Mouse (Mus musculus) MEL (cell line): ENCODE measurements around the gene Trnau1ap. TPM values are rescaled to one million over a fixed set of nuclear protein-coding genes. Genes with fewer than 3 reads are reported as not detected.

Source experiments
- DNase-seq: peaks from one replicate; pipeline ENCODE4 v3.0.0; 2011; ENCODE audit warnings: low read depth, low spot score
- H3K27ac ChIP-seq: 2 replicates; pipeline ENCODE4 v1.5.1; 2012; ENCODE audit warnings: low read depth, mild to moderate bottlenecking, control low read depth, low read length, moderate library complexity; ENCODE audit not compliant: control insufficient read depth
- H3K27me3 ChIP-seq, 2 experiments: fragments of 150-350 bp in 1 of 2; sonication (generic) in 1 of 2; 2 replicates each; pipeline ENCODE4 v1.6.1; 2012; ENCODE audit warnings: low read length in 2 of 2, mild to moderate bottlenecking in 2 of 2, improper control_type of control experiment in 1 of 2, moderate library complexity in 1 of 2; ENCODE audit not compliant: insufficient read depth in 2 of 2, control insufficient read depth in 1 of 2
- H3K36me3 ChIP-seq, 2 experiments: 2 replicates each; pipeline ENCODE4 v1.6.1; 2012 to 2014; ENCODE audit warnings: low read length in 2 of 2, improper control_type of control experiment in 1 of 2, inconsistent platforms in 1 of 2, mild to moderate bottlenecking in 1 of 2; ENCODE audit not compliant: insufficient read depth in 2 of 2, control insufficient read depth in 1 of 2
- H3K4me1 ChIP-seq, 2 experiments: fragments of 150-350 bp in 1 of 2; sonication (generic) in 1 of 2; 2 replicates each; pipeline ENCODE4 v1.6.1; 2012; ENCODE audit warnings: low read length in 2 of 2, improper control_type of control experiment in 1 of 2, mild to moderate bottlenecking in 1 of 2; ENCODE audit not compliant: insufficient read depth in 2 of 2, control insufficient read depth in 1 of 2
- H3K4me3 ChIP-seq, 2 experiments: fragments of 150-350 bp in 1 of 2; sonication (generic) in 1 of 2; 2 replicates each; pipeline ENCODE4 v1.5.1; 2012; ENCODE audit warnings: low read depth in 2 of 2, low read length in 2 of 2, mild to moderate bottlenecking in 2 of 2, moderate library complexity in 2 of 2, control low read depth in 1 of 2, improper control_type of control experiment in 1 of 2; ENCODE audit not compliant: control insufficient read depth in 1 of 2, insufficient read depth in 1 of 2
- H3K79me2 ChIP-seq: 2 replicates; pipeline ENCODE4 v1.6.1; 2012; ENCODE audit warnings: mild to moderate bottlenecking, low read length, moderate library complexity; ENCODE audit not compliant: control insufficient read depth, poor library complexity, insufficient read depth
- H3K9ac ChIP-seq: 2 replicates; pipeline ENCODE4 v1.6.1; 2012; ENCODE audit warnings: low read depth, mild to moderate bottlenecking, control low read depth, low read length, moderate library complexity; ENCODE audit not compliant: control insufficient read depth, poor library complexity, severe bottlenecking
- H3K9me3 ChIP-seq: fragments of 150-350 bp; sonication (generic); replicated peaks from 2 replicates; pipeline ENCODE4 v1.6.1; 2012; ENCODE audit warnings: mild to moderate bottlenecking, low read length, improper control_type of control experiment, moderate library complexity; ENCODE audit not compliant: insufficient read depth
- BHLHE40 ChIP-seq: IDR thresholded peaks from 2 replicates; pipeline ENCODE4 v1.6.1; 2012; ENCODE audit warnings: low read depth, mild to moderate bottlenecking, inconsistent platforms, low read length, improper control_type of control experiment, borderline replicate concordance
- CHD1 ChIP-seq: IDR thresholded peaks from 2 replicates; pipeline ENCODE4 v1.6.1; 2012; ENCODE audit warnings: low read depth, mild to moderate bottlenecking, inconsistent platforms, low read length, improper control_type of control experiment
- CHD2 ChIP-seq: IDR thresholded peaks from 2 replicates; pipeline ENCODE4 v1.6.1; 2011; ENCODE audit warnings: low read length, improper control_type of control experiment
- CTCF ChIP-seq, 3 experiments: IDR thresholded peaks in 2 of 3; conservative IDR thresholded peaks in 1 of 3; 2 replicates each; pipeline ENCODE4 v1.5.1; 2011 to 2012; ENCODE audit warnings: low read length in 3 of 3, low read depth in 2 of 3, mild to moderate bottlenecking in 2 of 3, improper control_type of control experiment in 1 of 3, inconsistent platforms in 1 of 3, mixed read lengths in 1 of 3, moderate library complexity in 1 of 3; ENCODE audit not compliant: control insufficient read depth in 1 of 3, insufficient read depth in 1 of 3, poor library complexity in 1 of 3, severe bottlenecking in 1 of 3
- ELF1 ChIP-seq: IDR thresholded peaks from 2 replicates; pipeline ENCODE4 v1.6.1; 2014; ENCODE audit warnings: low read depth, mild to moderate bottlenecking, inconsistent platforms, low read length, improper control_type of control experiment, moderate library complexity
- EP300 ChIP-seq, 2 experiments: IDR thresholded peaks; 2 replicates each; pipeline ENCODE4 v1.6.1; 2011; ENCODE audit warnings: improper control_type of control experiment in 2 of 2, low read length in 2 of 2, low read depth in 1 of 2, mild to moderate bottlenecking in 1 of 2
- JUND ChIP-seq: IDR thresholded peaks from 2 replicates; pipeline ENCODE4 v1.6.1; 2011; ENCODE audit warnings: low read depth, mild to moderate bottlenecking, improper control_type of control experiment, low read length
- KAT2A ChIP-seq: conservative IDR thresholded peaks from 2 replicates; pipeline ENCODE4 v1.6.1; 2012; ENCODE audit warnings: low read depth, low read length, improper control_type of control experiment, inconsistent platforms
- MAFK ChIP-seq: IDR thresholded peaks from 2 replicates; pipeline ENCODE4 v1.6.1; 2011; ENCODE audit warnings: low read depth, mild to moderate bottlenecking, low read length, improper control_type of control experiment, borderline replicate concordance
- MAX ChIP-seq: IDR thresholded peaks from 2 replicates; pipeline ENCODE4 v1.6.1; 2011; ENCODE audit warnings: low read length, improper control_type of control experiment
- MAZ ChIP-seq: IDR thresholded peaks from 2 replicates; pipeline ENCODE4 v1.6.1; 2012; ENCODE audit warnings: low read depth, mild to moderate bottlenecking, inconsistent platforms, low read length, improper control_type of control experiment
- MEF2A ChIP-seq: IDR thresholded peaks from 2 replicates; pipeline ENCODE4 v1.6.1; 2014; ENCODE audit warnings: low read depth, mild to moderate bottlenecking, inconsistent platforms, low read length, improper control_type of control experiment; ENCODE audit not compliant: poor library complexity, insufficient replicate concordance, severe bottlenecking; ENCODE audit errors: extremely low read depth
- NELFE ChIP-seq: IDR thresholded peaks from 2 replicates; pipeline ENCODE4 v1.6.1; 2011; ENCODE audit warnings: low read depth, low read length, improper control_type of control experiment
- NRF1 ChIP-seq: IDR thresholded peaks from 2 replicates; pipeline ENCODE4 v1.6.1; 2014; ENCODE audit warnings: low read depth, mild to moderate bottlenecking, inconsistent platforms, low read length, improper control_type of control experiment, moderate library complexity; ENCODE audit not compliant: poor library complexity, insufficient read depth, severe bottlenecking
- POLR2A ChIP-seq, 2 experiments: IDR thresholded peaks; 2 replicates each; pipeline ENCODE4 v1.6.1; 2011 to 2012; ENCODE audit warnings: low read length in 2 of 2, mild to moderate bottlenecking in 2 of 2, control low read depth in 1 of 2, improper control_type of control experiment in 1 of 2, low read depth in 1 of 2, moderate library complexity in 1 of 2; ENCODE audit not compliant: control insufficient read depth in 1 of 2, insufficient read depth in 1 of 2, poor library complexity in 1 of 2
- POLR2AphosphoS2 ChIP-seq: IDR thresholded peaks from 2 replicates; pipeline ENCODE4 v1.6.1; 2011; ENCODE audit warnings: low read length, improper control_type of control experiment
- RAD21 ChIP-seq: IDR thresholded peaks from 2 replicates; pipeline ENCODE4 v1.6.1; 2011; ENCODE audit warnings: mild to moderate bottlenecking, low read depth, low read length, improper control_type of control experiment
- SIN3A ChIP-seq: IDR thresholded peaks from 2 replicates; pipeline ENCODE4 v1.6.1; 2012; ENCODE audit warnings: low read length, improper control_type of control experiment, inconsistent platforms
- SMC3 ChIP-seq: IDR thresholded peaks from 2 replicates; pipeline ENCODE4 v1.6.1; 2011; ENCODE audit warnings: low read depth, low read length, improper control_type of control experiment
- TAL1 ChIP-seq: IDR thresholded peaks from 2 replicates; pipeline ENCODE4 v1.6.1; 2012; ENCODE audit warnings: mild to moderate bottlenecking, inconsistent platforms, low read length, moderate library complexity, mixed read lengths
- TBP ChIP-seq: IDR thresholded peaks from 2 replicates; pipeline ENCODE4 v1.8.0; 2011; ENCODE audit warnings: low read depth, low read length, improper control_type of control experiment
- TCF12 ChIP-seq: IDR thresholded peaks from 2 replicates; pipeline ENCODE4 v1.6.1; 2014; ENCODE audit warnings: low read depth, mild to moderate bottlenecking, inconsistent platforms, low read length, improper control_type of control experiment, moderate library complexity
- UBTF ChIP-seq: IDR thresholded peaks from 2 replicates; pipeline ENCODE4 v1.6.1; 2012; ENCODE audit warnings: low read depth, mild to moderate bottlenecking, inconsistent platforms, low read length, improper control_type of control experiment, moderate library complexity, borderline replicate concordance; ENCODE audit not compliant: insufficient read depth
- USF2 ChIP-seq, 2 experiments: IDR thresholded peaks; 2 replicates each; pipeline ENCODE4 v1.6.1; 2011 to 2012; ENCODE audit warnings: improper control_type of control experiment in 2 of 2, low read length in 2 of 2, borderline replicate concordance in 1 of 2, inconsistent platforms in 1 of 2, low read depth in 1 of 2, mild to moderate bottlenecking in 1 of 2; ENCODE audit not compliant: insufficient read depth in 1 of 2
- ZMIZ1 ChIP-seq: IDR thresholded peaks from 2 replicates; pipeline ENCODE4 v1.6.1; 2012; ENCODE audit warnings: low read depth, mild to moderate bottlenecking, inconsistent platforms, low read length, improper control_type of control experiment, moderate library complexity
- ZNF384 ChIP-seq: IDR thresholded peaks from 2 replicates; pipeline ENCODE4 v1.6.1; 2012; ENCODE audit warnings: low read depth, mild to moderate bottlenecking, inconsistent platforms, low read length, improper control_type of control experiment
- polyA plus RNA-seq, 2 experiments: library from polyadenylated mRNA; stranded (reverse) in 1 of 2; unstranded in 1 of 2; fragments of >175 nt in 1 of 2; fragments of >200 nt in 1 of 2; gene quantifications; 2 replicates each; pipeline versions ENCODE4 v1.2.1 to v1.2.4; 2012; ENCODE audit warnings: low replicate concordance in 2 of 2, low read depth in 1 of 2; ENCODE audit not compliant: insufficient read length in 2 of 2, insufficient read depth in 1 of 2, missing spikeins in 1 of 2
- total RNA-seq: library from RNA; depleted of rRNA; stranded (reverse); fragments of 300-350 nt; gene quantifications from 2 replicates; pipeline ENCODE4 v1.2.3, GENCODE M21; 2012

Gene Trnau1ap
- total and polyA plus RNA-seq, 3 experiments = 102 to 117 TPM; not detected in 1

GRCm38 (mm10) chr4:132308437-132309139 lies 20.8 kb downstream of the Trnau1ap start (continued):
- TF ChIP-seq ZMIZ1 (peak; percentile 98), MAX (peak; percentile 67), NRF1 (peak; percentile 77), NELFE (peak; percentile 100), ZNF384 (peak; percentile 74), TCF12 (peak; percentile 84), BHLHE40 (no peak), MEF2A (no peak), POLR2AphosphoS2 (peak; percentile 98), CHD2 (no peak)
- TF ChIP-seq, all 39 proteins: peak for 18

GRCm38 (mm10) chr4:132306004-132306403 lies 23.3 kb downstream of the Trnau1ap start:
- H3K27me3 ChIP-seq = no peaks in the 10 kb centered on the region
- DNase-seq = peak; percentile 38
- H3K4me3 ChIP-seq = no peak overlapping the region
- peaks cover 0 to 20% of the 10 kb centered on the region in 2 experiments; a peak in 2 of 4 replicates for H3K4me1 ChIP-seq
- H3K36me3 ChIP-seq = peaks cover 12 to 21% of the 10 kb centered on the region in 2 experiments
- no peak overlapping the region for H3K9ac ChIP-seq
- no peaks in the 10 kb centered on the region for H3K9me3 ChIP-seq
- peaks cover 18% of the 10 kb centered on the region for H3K79me2 ChIP-seq
- no peak overlapping the region for H3K27ac ChIP-seq
- no peak for TF ChIP-seq SMC3
- TF ChIP-seq TBP = 0 out of 2 replicates have a peak, but pooled peaks have one; percentile 3
- peak; percentile 47; the same call in 1 of the 2 replicates for TF ChIP-seq ZNF384

- peaks cover 7 to 15% of the 10 kb centered on the region in 2 experiments for H3K36me3 ChIP-seq
- TF ChIP-seq POLR2A (IDR thresholded peaks at IDR 0.05; ENCODE audit: control insufficient read depth in 1 of 2, insufficient read depth in 1 of 2, low read depth in 1 of 2, low read length in 2 of 2, poor library complexity in 1 of 2) (no peak), SMC3 (no peak), EP300 (IDR thresholded peaks at IDR 0.05; ENCODE audit: low read depth in 1 of 2, low read length in 2 of 2) (peak in 1 of 2 experiments; percentile 48; a peak in 3 of 4 replicates), USF2 (IDR thresholded peaks at IDR 0.05; ENCODE audit: borderline replicate concordance in 1 of 2, insufficient read depth in 1 of 2, low read depth in 1 of 2, low read length in 2 of 2) (0 out of 4 replicates have a peak, but pooled peaks of 1 of the 2 experiments have one; percentile 44), RAD21 (no peak), ELF1 (no peak), UBTF (no peak), MEF2A (no peak), MAFK (peak; percentile 14; the same call in 1 of the 2 replicates), ZNF384 (no peak), POLR2AphosphoS2 (no peak), CHD1 (no peak), TAL1 (no peak), SIN3A (peak; percentile 38), KAT2A (no peak), JUND (no peak), NRF1 (no peak), MAX (0 out of 2 replicates have a peak, but pooled peaks have one; percentile 38), MAZ (no peak), CHD2 (no peak), CTCF (IDR thresholded peaks at IDR 0.05 in 2 of 3, conservative IDR thresholded peaks at IDR 0.05 in 1 of 3; ENCODE audit: control insufficient read depth in 1 of 3, insufficient read depth in 1 of 3, low read depth in 2 of 3, low read length in 3 of 3, poor library complexity in 1 of 3, severe bottlenecking in 1 of 3) (no peak)
These were observed 24.1 kb downstream of the Trnau1ap start for GRCm38 (mm10) chr4:132305276-132305675.

More at GRCm38 (mm10) chr4:132305276-132305675, 24.1 kb downstream of the Trnau1ap start:
- Histone ChIP-seq H3K4me1 (peaks cover 0 to 17% of the 10 kb centered on the region in 2 experiments; a peak in 2 of 4 replicates), H3K9me3 (no peaks in the 10 kb centered on the region), H3K27ac (peak overlapping the region; percentile 14), H3K9ac (peak overlapping the region; percentile 2; the same call in 1 of the 2 replicates), H3K79me2 (peaks cover 18% of the 10 kb centered on the region), H3K27me3 (no peaks in the 10 kb centered on the region), H3K4me3 (no peak overlapping the region)
- DNase-seq = peak; percentile 57
